Mouse (Mus musculus): Measurements from ENCODE around the gene Prss50. TPM values are rescaled to one million over a fixed set of nuclear protein-coding genes. Genes with fewer than 3 reads are reported as not detected.
"Not testable (repeated sequence)": the region's sequence is repeated elsewhere in the genome, so short reads cannot be mapped to it uniquely, and the experiment has no call there.

The Prss50 gene
- 0.19 and 0.22 TPM in 2 replicates for polyA plus RNA-seq (2012; rRNA removed)

- Histone ChIP-seq H3K27me3 (ENCODE audit: control insufficient read depth, insufficient read depth, low read length) (peaks cover 8% of the 10 kb centered on the region), H3K27ac (ENCODE audit: control insufficient read depth, insufficient read depth, low read length) (no peak within 1 kb of the TSS), H3K4me3 (ENCODE audit: control insufficient read depth, insufficient read depth, low read length) (0 out of 2 replicates have a peak within 1 kb of the TSS, but pooled peaks have one; percentile 15), H3K36me3 (ENCODE audit: control insufficient read depth, insufficient read depth, low read length) (no peaks in the 10 kb centered on the region), H3K4me1 (replicated peaks; ENCODE audit: control insufficient read depth, insufficient read depth, low read length) (0 out of 2 replicates have a peak, but pooled peaks cover 8% of the 10 kb centered on the region)
- DNase-seq, result peak; percentile 28
- 32% methylated on average over 50 of the region's 50 CpGs for WGBS
- TF ChIP-seq POLR2A (IDR thresholded peaks at IDR 0.05; ENCODE audit: control insufficient read depth, extremely low read depth, insufficient read depth, low read length, poor library complexity) (no peak), CTCF (IDR thresholded peaks at IDR 0.05; ENCODE audit: borderline replicate concordance, control insufficient read depth, extremely low read depth, insufficient read depth, low read length, poor library complexity) (peak; percentile 82)
Measured at GRCm38 (mm10) chr9:110857781-110858472, at the start of gene Prss50. Gene Prss50, plus strand, starts transcription at chr9:110857967.

GRCm38 (mm10) chr9:110810051-110810450 is 47.7 kb upstream of the Prss50 start:
- Histone ChIP-seq H3K4me3 (ENCODE audit: control insufficient read depth, insufficient read depth, low read length) (no peak overlapping the region), H3K27ac (ENCODE audit: control insufficient read depth, insufficient read depth, low read length) (no peak overlapping the region), H3K27me3 (ENCODE audit: control insufficient read depth, insufficient read depth, low read length) (no peaks in the 10 kb centered on the region), H3K4me1 (replicated peaks; ENCODE audit: control insufficient read depth, insufficient read depth, low read length) (no peaks in the 10 kb centered on the region; the same call in 1 of the 2 replicates), H3K36me3 (ENCODE audit: control insufficient read depth, insufficient read depth, low read length) (no peaks in the 10 kb centered on the region)
- no peak for DNase-seq
- TF ChIP-seq CTCF (IDR thresholded peaks at IDR 0.05; ENCODE audit: borderline replicate concordance, control insufficient read depth, extremely low read depth, insufficient read depth, low read length, poor library complexity), result no peak
- no peak for TF ChIP-seq POLR2A (IDR thresholded peaks at IDR 0.05; ENCODE audit: control insufficient read depth, extremely low read depth, insufficient read depth, low read length, poor library complexity)
- 98% methylated on average over 4 of the region's 4 CpGs for WGBS

- TF ChIP-seq CTCF (IDR thresholded peaks at IDR 0.05; ENCODE audit: borderline replicate concordance, control insufficient read depth, extremely low read depth, insufficient read depth, low read length, poor library complexity) (no peak), POLR2A (IDR thresholded peaks at IDR 0.05; ENCODE audit: control insufficient read depth, extremely low read depth, insufficient read depth, low read length, poor library complexity) (no peak)
- no peaks in the 10 kb centered on the region; the same call in 1 of the 2 replicates for H3K4me1 ChIP-seq (replicated peaks; ENCODE audit: control insufficient read depth, insufficient read depth, low read length)
- H3K36me3 ChIP-seq (ENCODE audit: control insufficient read depth, insufficient read depth, low read length), result no peaks in the 10 kb centered on the region
- H3K27me3 ChIP-seq (ENCODE audit: control insufficient read depth, insufficient read depth, low read length), result no peaks in the 10 kb centered on the region
- no peak for DNase-seq
- H3K27ac ChIP-seq (ENCODE audit: control insufficient read depth, insufficient read depth, low read length), result no peak within 1 kb of the TSS
- H3K4me3 ChIP-seq (ENCODE audit: control insufficient read depth, insufficient read depth, low read length), result no peak within 1 kb of the TSS
- WGBS, result 69% methylated on average over 18 of the region's 18 CpGs
Measured at GRCm38 (mm10) chr9:110813789-110814188, 44.0 kb upstream of the Prss50 start, which contains the start of gene Prss44. Gene Prss44, plus strand, starts transcription at chr9:110813994.

GRCm38 (mm10) chr9:110820546-110820945 is 37.2 kb upstream of the Prss50 start:
- H3K27ac ChIP-seq (ENCODE audit: control insufficient read depth, insufficient read depth, low read length); H3K36me3 ChIP-seq (ENCODE audit: control insufficient read depth, insufficient read depth, low read length); H3K27me3 ChIP-seq (ENCODE audit: control insufficient read depth, insufficient read depth, low read length); DNase-seq; H3K4me1 ChIP-seq (replicated peaks; ENCODE audit: control insufficient read depth, insufficient read depth, low read length); H3K4me3 ChIP-seq (ENCODE audit: control insufficient read depth, insufficient read depth, low read length): not testable (repeated sequence)

- TF ChIP-seq CTCF (IDR thresholded peaks at IDR 0.05; ENCODE audit: borderline replicate concordance, control insufficient read depth, extremely low read depth, insufficient read depth, low read length, poor library complexity) (no peak), POLR2A (IDR thresholded peaks at IDR 0.05; ENCODE audit: control insufficient read depth, extremely low read depth, insufficient read depth, low read length, poor library complexity) (no peak)
- WGBS, result 90% methylated on average over 7 of the region's 7 CpGs
Measured at GRCm38 (mm10) chr9:110821436-110821835, 36.3 kb upstream of the Prss50 start.

GRCm38 (mm10) chr9:110825426-110825825 is 32.3 kb upstream of the Prss50 start:
- no peak overlapping the region for H3K4me3 ChIP-seq (ENCODE audit: control insufficient read depth, insufficient read depth, low read length)

More at GRCm38 (mm10) chr9:110821436-110821835, 36.3 kb upstream of the Prss50 start:
- no peak overlapping the region for H3K4me3 ChIP-seq (ENCODE audit: control insufficient read depth, insufficient read depth, low read length)
- no peaks in the 10 kb centered on the region for H3K27me3 ChIP-seq (ENCODE audit: control insufficient read depth, insufficient read depth, low read length)
- DNase-seq, result no peak
- H3K36me3 ChIP-seq (ENCODE audit: control insufficient read depth, insufficient read depth, low read length), result no peaks in the 10 kb centered on the region
- peaks cover 5% of the 10 kb centered on the region for H3K4me1 ChIP-seq (replicated peaks; ENCODE audit: control insufficient read depth, insufficient read depth, low read length)
- no peak overlapping the region for H3K27ac ChIP-seq (ENCODE audit: control insufficient read depth, insufficient read depth, low read length)

More at GRCm38 (mm10) chr9:110825426-110825825, 32.3 kb upstream of the Prss50 start:
- Histone ChIP-seq H3K36me3 (ENCODE audit: control insufficient read depth, insufficient read depth, low read length) (no peaks in the 10 kb centered on the region), H3K27ac (ENCODE audit: control insufficient read depth, insufficient read depth, low read length) (no peak overlapping the region), H3K27me3 (ENCODE audit: control insufficient read depth, insufficient read depth, low read length) (no peaks in the 10 kb centered on the region), H3K4me1 (replicated peaks; ENCODE audit: control insufficient read depth, insufficient read depth, low read length) (peaks cover 7% of the 10 kb centered on the region)
- 61% methylated on average over 4 of the region's 4 CpGs for WGBS
- DNase-seq, result no peak
- TF ChIP-seq CTCF (IDR thresholded peaks at IDR 0.05; ENCODE audit: borderline replicate concordance, control insufficient read depth, extremely low read depth, insufficient read depth, low read length, poor library complexity), result no peak
- TF ChIP-seq POLR2A (IDR thresholded peaks at IDR 0.05; ENCODE audit: control insufficient read depth, extremely low read depth, insufficient read depth, low read length, poor library complexity), result no peak

All from thymus, adult 2 months (tissue).